Mouse (Mus musculus) MEL (cell line): Measurements from ENCODE around the gene Dctd. TPM values are rescaled to one million over a fixed set of nuclear protein-coding genes. Genes with fewer than 3 reads are reported as not detected.

ENCODE experiments used
- DNase-seq: peaks from one replicate; pipeline ENCODE4 v3.0.0; 2011; ENCODE audit warnings: low read depth, low spot score
- H3K27ac ChIP-seq: 2 replicates; pipeline ENCODE4 v1.5.1; 2012; ENCODE audit warnings: low read depth, mild to moderate bottlenecking, control low read depth, low read length, moderate library complexity; ENCODE audit not compliant: control insufficient read depth
- H3K27me3 ChIP-seq, 2 experiments: fragments of 150-350 bp in 1 of 2; sonication (generic) in 1 of 2; 2 replicates each; pipeline ENCODE4 v1.6.1; 2012; ENCODE audit warnings: low read length in 2 of 2, mild to moderate bottlenecking in 2 of 2, improper control_type of control experiment in 1 of 2, moderate library complexity in 1 of 2; ENCODE audit not compliant: insufficient read depth in 2 of 2, control insufficient read depth in 1 of 2
- H3K36me3 ChIP-seq, 2 experiments: 2 replicates each; pipeline ENCODE4 v1.6.1; 2012 to 2014; ENCODE audit warnings: low read length in 2 of 2, improper control_type of control experiment in 1 of 2, inconsistent platforms in 1 of 2, mild to moderate bottlenecking in 1 of 2; ENCODE audit not compliant: insufficient read depth in 2 of 2, control insufficient read depth in 1 of 2
- H3K4me1 ChIP-seq, 2 experiments: fragments of 150-350 bp in 1 of 2; sonication (generic) in 1 of 2; 2 replicates each; pipeline ENCODE4 v1.6.1; 2012; ENCODE audit warnings: low read length in 2 of 2, improper control_type of control experiment in 1 of 2, mild to moderate bottlenecking in 1 of 2; ENCODE audit not compliant: insufficient read depth in 2 of 2, control insufficient read depth in 1 of 2
- H3K4me3 ChIP-seq, 2 experiments: fragments of 150-350 bp in 1 of 2; sonication (generic) in 1 of 2; 2 replicates each; pipeline ENCODE4 v1.5.1; 2012; ENCODE audit warnings: low read depth in 2 of 2, low read length in 2 of 2, mild to moderate bottlenecking in 2 of 2, moderate library complexity in 2 of 2, control low read depth in 1 of 2, improper control_type of control experiment in 1 of 2; ENCODE audit not compliant: control insufficient read depth in 1 of 2, insufficient read depth in 1 of 2
- H3K79me2 ChIP-seq: 2 replicates; pipeline ENCODE4 v1.6.1; 2012; ENCODE audit warnings: mild to moderate bottlenecking, low read length, moderate library complexity; ENCODE audit not compliant: control insufficient read depth, poor library complexity, insufficient read depth
- H3K9ac ChIP-seq: 2 replicates; pipeline ENCODE4 v1.6.1; 2012; ENCODE audit warnings: low read depth, mild to moderate bottlenecking, control low read depth, low read length, moderate library complexity; ENCODE audit not compliant: control insufficient read depth, poor library complexity, severe bottlenecking
- H3K9me3 ChIP-seq: fragments of 150-350 bp; sonication (generic); replicated peaks from 2 replicates; pipeline ENCODE4 v1.6.1; 2012; ENCODE audit warnings: mild to moderate bottlenecking, low read length, improper control_type of control experiment, moderate library complexity; ENCODE audit not compliant: insufficient read depth
- CHD1 ChIP-seq: IDR thresholded peaks from 2 replicates; pipeline ENCODE4 v1.6.1; 2012; ENCODE audit warnings: low read depth, mild to moderate bottlenecking, inconsistent platforms, low read length, improper control_type of control experiment
- CTCF ChIP-seq, 3 experiments: IDR thresholded peaks in 2 of 3; conservative IDR thresholded peaks in 1 of 3; 2 replicates each; pipeline ENCODE4 v1.5.1; 2011 to 2012; ENCODE audit warnings: low read length in 3 of 3, low read depth in 2 of 3, mild to moderate bottlenecking in 2 of 3, improper control_type of control experiment in 1 of 3, inconsistent platforms in 1 of 3, mixed read lengths in 1 of 3, moderate library complexity in 1 of 3; ENCODE audit not compliant: control insufficient read depth in 1 of 3, insufficient read depth in 1 of 3, poor library complexity in 1 of 3, severe bottlenecking in 1 of 3
- ELF1 ChIP-seq: IDR thresholded peaks from 2 replicates; pipeline ENCODE4 v1.6.1; 2014; ENCODE audit warnings: low read depth, mild to moderate bottlenecking, inconsistent platforms, low read length, improper control_type of control experiment, moderate library complexity
- KAT2A ChIP-seq: conservative IDR thresholded peaks from 2 replicates; pipeline ENCODE4 v1.6.1; 2012; ENCODE audit warnings: low read depth, low read length, improper control_type of control experiment, inconsistent platforms
- MAFK ChIP-seq: IDR thresholded peaks from 2 replicates; pipeline ENCODE4 v1.6.1; 2011; ENCODE audit warnings: low read depth, mild to moderate bottlenecking, low read length, improper control_type of control experiment, borderline replicate concordance
- MAZ ChIP-seq: IDR thresholded peaks from 2 replicates; pipeline ENCODE4 v1.6.1; 2012; ENCODE audit warnings: low read depth, mild to moderate bottlenecking, inconsistent platforms, low read length, improper control_type of control experiment
- MXI1 ChIP-seq: IDR thresholded peaks from 2 replicates; pipeline ENCODE4 v1.6.1; 2011; ENCODE audit warnings: mild to moderate bottlenecking, low read depth, low read length, improper control_type of control experiment
- NRF1 ChIP-seq: IDR thresholded peaks from 2 replicates; pipeline ENCODE4 v1.6.1; 2014; ENCODE audit warnings: low read depth, mild to moderate bottlenecking, inconsistent platforms, low read length, improper control_type of control experiment, moderate library complexity; ENCODE audit not compliant: poor library complexity, insufficient read depth, severe bottlenecking
- POLR2AphosphoS2 ChIP-seq: IDR thresholded peaks from 2 replicates; pipeline ENCODE4 v1.6.1; 2011; ENCODE audit warnings: low read length, improper control_type of control experiment
- POLR2AphosphoS5 ChIP-seq: IDR thresholded peaks from 2 replicates; pipeline ENCODE4 v1.6.1; 2012; ENCODE audit warnings: low read depth, borderline replicate concordance, mild to moderate bottlenecking, inconsistent platforms, low read length, moderate library complexity, mixed read lengths
- RAD21 ChIP-seq: IDR thresholded peaks from 2 replicates; pipeline ENCODE4 v1.6.1; 2011; ENCODE audit warnings: mild to moderate bottlenecking, low read depth, low read length, improper control_type of control experiment
- RCOR1 ChIP-seq: IDR thresholded peaks from 2 replicates; pipeline ENCODE4 v1.6.1; 2012; ENCODE audit warnings: low read depth, mild to moderate bottlenecking, inconsistent platforms, low read length, improper control_type of control experiment
- UBTF ChIP-seq: IDR thresholded peaks from 2 replicates; pipeline ENCODE4 v1.6.1; 2012; ENCODE audit warnings: low read depth, mild to moderate bottlenecking, inconsistent platforms, low read length, improper control_type of control experiment, moderate library complexity, borderline replicate concordance; ENCODE audit not compliant: insufficient read depth
- ZKSCAN1 ChIP-seq: IDR thresholded peaks from 2 replicates; pipeline ENCODE4 v1.6.1; 2012; ENCODE audit warnings: low read depth, mild to moderate bottlenecking, inconsistent platforms, low read length, improper control_type of control experiment, moderate library complexity
- ZMIZ1 ChIP-seq: IDR thresholded peaks from 2 replicates; pipeline ENCODE4 v1.6.1; 2012; ENCODE audit warnings: low read depth, mild to moderate bottlenecking, inconsistent platforms, low read length, improper control_type of control experiment, moderate library complexity
- ZNF384 ChIP-seq: IDR thresholded peaks from 2 replicates; pipeline ENCODE4 v1.6.1; 2012; ENCODE audit warnings: low read depth, mild to moderate bottlenecking, inconsistent platforms, low read length, improper control_type of control experiment
- polyA plus RNA-seq, 2 experiments: library from polyadenylated mRNA; stranded (reverse) in 1 of 2; unstranded in 1 of 2; fragments of >175 nt in 1 of 2; fragments of >200 nt in 1 of 2; gene quantifications; 2 replicates each; pipeline versions ENCODE4 v1.2.1 to v1.2.4; 2012; ENCODE audit warnings: low replicate concordance in 2 of 2, low read depth in 1 of 2; ENCODE audit not compliant: insufficient read length in 2 of 2, insufficient read depth in 1 of 2, missing spikeins in 1 of 2
- total RNA-seq: library from RNA; depleted of rRNA; stranded (reverse); fragments of 300-350 nt; gene quantifications from 2 replicates; pipeline ENCODE4 v1.2.3, GENCODE M21; 2012

Dctd gene
- total and polyA plus RNA-seq, 3 experiments: 59.5 to 79.9 (median 78.0) TPM

GRCm38 (mm10) chr8:48157718-48158117 lies 58.8 kb downstream of the Dctd start:
- no peak overlapping the region for H3K4me3 ChIP-seq
- no peaks in the 10 kb centered on the region for H3K36me3 ChIP-seq
- H3K4me1 ChIP-seq: no peaks in the 10 kb centered on the region
- no peak overlapping the region for H3K9ac ChIP-seq
- no peaks in the 10 kb centered on the region for H3K79me2 ChIP-seq
- TF ChIP-seq POLR2AphosphoS2 (no peak), NRF1 (no peak), MAFK (no peak), POLR2AphosphoS5 (no peak), MXI1 (no peak), MAZ (no peak), UBTF (no peak), ZMIZ1 (no peak), ZKSCAN1 (no peak), ZNF384 (no peak)
- no peak for DNase-seq
- H3K27ac ChIP-seq: no peak overlapping the region
- H3K9me3 ChIP-seq: no peaks in the 10 kb centered on the region
- H3K27me3 ChIP-seq: no peaks in the 10 kb centered on the region; a peak in 1 of 4 replicates

GRCm38 (mm10) chr8:48158560-48159217 lies 59.8 kb downstream of the Dctd start:
- Histone ChIP-seq H3K4me1 (no peaks in the 10 kb centered on the region), H3K27me3 (no peaks in the 10 kb centered on the region; a peak in 1 of 4 replicates), H3K4me3 (no peak overlapping the region), H3K36me3 (no peaks in the 10 kb centered on the region), H3K9me3 (no peaks in the 10 kb centered on the region), H3K9ac (no peak overlapping the region), H3K27ac (no peak overlapping the region), H3K79me2 (no peaks in the 10 kb centered on the region)
- no peak for DNase-seq
- no peak for TF ChIP-seq ZKSCAN1
- no peak for TF ChIP-seq CHD1
- no peak for TF ChIP-seq ZNF384
- TF ChIP-seq KAT2A: no peak
- TF ChIP-seq CTCF (IDR thresholded peaks at IDR 0.05 in 2 of 3, conservative IDR thresholded peaks at IDR 0.05 in 1 of 3; ENCODE audit: control insufficient read depth in 1 of 3, insufficient read depth in 1 of 3, low read depth in 2 of 3, low read length in 3 of 3, poor library complexity in 1 of 3, severe bottlenecking in 1 of 3): no peak
- TF ChIP-seq ZMIZ1: no peak
- TF ChIP-seq MXI1: no peak
- no peak for TF ChIP-seq ELF1
- TF ChIP-seq RCOR1: no peak
- TF ChIP-seq RAD21: no peak
